Mouse (Mus musculus) kidney, postnatal 10 days (tissue): Measurements from ENCODE around the gene Peli2.

Source experiments
- DNase-seq: peaks from one replicate; pipeline ENCODE4 v3.0.0; 2021; ENCODE audit warnings: mixed read lengths

The Peli2 gene

DNA sequence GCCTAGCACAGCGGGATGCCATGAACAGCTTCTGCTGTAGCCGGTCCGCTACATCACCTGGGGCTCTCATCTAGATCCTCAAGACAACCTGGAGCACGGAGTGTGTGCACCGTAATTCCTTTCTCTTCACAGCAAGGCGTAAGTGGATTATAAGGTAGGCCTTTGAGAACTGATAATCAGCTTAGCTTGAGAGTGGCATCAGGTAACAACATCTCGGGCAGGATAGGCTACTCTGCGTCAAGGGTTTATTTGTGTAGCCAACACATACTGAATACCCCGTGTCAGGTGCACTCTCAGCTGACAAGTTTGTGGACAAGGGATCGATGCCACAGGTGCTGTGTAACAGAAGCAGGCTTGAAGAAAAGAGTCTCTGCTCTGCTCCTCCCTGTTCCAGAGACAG is 106.1 kb downstream of the Peli2 start:
- DNase-seq, result no peak

DNA sequence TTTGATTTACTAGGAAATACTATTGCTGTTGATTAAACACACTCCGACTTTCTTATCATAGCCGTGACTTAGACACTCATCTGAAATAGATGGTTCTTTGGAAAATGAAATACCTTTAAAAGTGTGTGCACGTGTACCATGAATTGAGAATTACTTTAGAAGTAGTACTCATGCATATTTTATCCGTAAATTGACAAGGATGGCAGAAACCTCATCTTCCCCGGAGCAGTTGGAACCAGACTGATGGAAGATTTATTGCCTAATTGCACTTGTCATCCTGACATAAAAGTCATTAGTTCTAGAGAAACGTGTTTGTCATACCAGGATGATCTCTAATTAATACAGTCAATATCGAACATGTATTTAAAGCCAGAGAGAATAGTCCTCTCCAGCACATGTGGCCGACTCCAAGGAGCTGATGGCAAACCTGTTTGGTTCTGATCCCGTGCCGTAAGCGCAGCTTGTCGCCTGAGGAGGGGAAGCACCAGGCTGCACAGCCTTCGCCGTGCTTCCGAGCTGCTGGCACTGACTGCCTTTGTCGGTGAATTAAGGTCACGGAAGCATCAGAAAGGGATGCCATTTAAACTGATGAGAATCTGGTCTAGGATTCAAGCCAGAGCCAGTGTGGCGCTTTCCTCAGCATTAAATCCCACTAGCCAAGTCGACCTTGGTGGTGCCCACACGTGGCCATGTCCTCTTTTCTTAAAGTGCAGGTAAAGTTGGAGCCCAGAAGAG is 114.3 kb downstream of the Peli2 start:
- no peak for DNase-seq

DNA sequence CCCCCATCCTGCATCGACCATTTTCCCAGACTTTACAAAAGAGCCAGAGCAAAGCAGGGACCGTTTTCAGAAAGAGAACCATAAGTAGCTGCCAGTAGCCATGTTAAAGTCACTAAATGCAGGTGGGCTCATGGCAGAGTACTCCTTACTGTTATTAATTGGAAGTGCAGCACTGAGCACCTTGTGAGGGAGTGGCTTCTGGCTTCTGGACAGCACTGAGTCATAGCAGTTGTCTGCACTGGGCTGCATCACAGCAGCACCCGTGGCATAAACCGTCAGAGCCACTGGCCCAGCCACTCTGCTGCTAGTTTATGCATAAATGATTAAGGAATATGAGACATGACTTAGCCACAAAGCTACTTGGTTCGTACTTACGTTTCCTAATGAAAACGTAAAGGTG is 120.7 kb downstream of the Peli2 start:
- DNase-seq, result no peak

- DNase-seq, result no peak
Measured at GRCm38 (mm10) chr14:48246236-48246635, 125.6 kb downstream of the Peli2 start.

- no peak for DNase-seq
Measured at GRCm38 (mm10) chr14:48246963-48247362, 126.3 kb downstream of the Peli2 start.

- DNase-seq, result no peak
Measured at GRCm38 (mm10) chr14:48249459-48249858, 128.8 kb downstream of the Peli2 start.

GRCm38 (mm10) chr14:48249909-48250308 is 129.3 kb downstream of the Peli2 start:
- DNase-seq, result no peak

DNA sequence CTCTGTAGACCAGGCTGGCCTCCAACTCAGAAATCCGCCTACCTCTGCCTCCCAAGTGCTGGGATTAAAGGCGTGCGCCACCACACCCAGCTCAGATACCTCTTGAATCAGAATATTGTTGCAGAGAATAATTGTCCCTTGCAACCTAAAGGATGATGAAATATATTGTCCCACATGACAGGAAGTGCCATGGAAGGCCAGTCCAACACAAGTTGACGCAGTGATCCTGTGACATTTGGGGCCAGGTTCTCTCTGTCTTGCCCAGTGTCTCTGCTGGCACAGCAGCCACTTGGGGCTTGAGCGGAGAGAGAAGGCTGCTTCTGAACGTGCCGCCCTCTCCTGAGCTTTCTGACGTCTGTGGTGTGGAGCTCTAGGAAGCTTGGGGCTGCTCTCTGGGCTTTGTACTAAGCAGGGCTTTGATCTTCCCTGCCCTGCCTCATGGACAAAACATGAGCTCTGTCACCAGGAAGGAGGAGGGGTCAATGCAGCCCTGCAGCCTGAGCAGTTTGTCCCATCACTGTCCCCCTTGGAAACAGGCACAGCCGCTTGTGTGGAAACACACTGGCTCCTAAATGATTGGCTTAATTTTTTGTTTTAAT is 130.9 kb downstream of the Peli2 start:
- no peak for DNase-seq

DNA sequence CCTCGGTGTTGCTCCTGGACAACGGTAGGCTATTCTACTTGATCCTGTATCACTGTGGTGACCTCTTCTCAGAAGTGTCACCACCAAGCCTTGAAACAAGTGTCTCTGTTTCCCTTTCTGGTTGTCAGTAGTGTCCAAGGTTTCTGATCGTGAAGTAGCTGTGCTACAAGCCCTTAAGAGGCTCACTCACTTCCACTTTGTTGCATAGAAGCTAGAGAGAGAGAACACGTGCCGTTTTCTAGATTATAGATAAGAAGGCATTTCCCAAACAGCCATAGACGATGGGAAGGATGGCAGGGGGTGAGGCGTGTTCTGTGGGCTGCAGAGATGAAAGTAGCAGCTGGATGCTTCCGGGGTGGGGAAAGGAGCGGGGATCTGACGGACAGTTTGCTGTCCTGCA is 132.6 kb downstream of the Peli2 start:
- DNase-seq, result no peak

DNA sequence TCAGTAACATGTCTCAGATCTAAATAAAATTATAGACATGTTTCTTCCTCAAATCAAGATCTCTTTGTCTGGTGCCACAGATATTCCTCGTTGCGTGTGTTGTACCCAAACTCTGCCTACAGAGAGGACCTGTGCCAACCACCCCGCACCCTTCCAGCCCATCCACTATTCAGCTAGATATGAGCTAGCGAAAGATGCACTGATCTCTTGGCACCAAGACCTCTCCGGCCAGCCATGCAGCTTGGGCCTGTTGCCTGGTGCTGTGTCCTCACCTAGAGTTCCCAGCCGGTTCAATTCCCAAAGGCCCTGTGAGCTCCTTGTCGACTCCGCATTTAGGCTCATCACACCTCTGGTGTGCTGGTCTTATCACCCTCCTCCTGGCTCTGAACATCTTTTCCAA is 134.1 kb downstream of the Peli2 start:
- DNase-seq, result no peak

- no peak for DNase-seq
Measured at GRCm38 (mm10) chr14:48255290-48255689, 134.7 kb downstream of the Peli2 start.

- peak; percentile 47 for DNase-seq
Measured at GRCm38 (mm10) chr14:48257759-48258158, 137.1 kb downstream of the Peli2 start.

GRCm38 (mm10) chr14:48258696-48259366 is 138.2 kb downstream of the Peli2 start:
- no peak for DNase-seq

DNA sequence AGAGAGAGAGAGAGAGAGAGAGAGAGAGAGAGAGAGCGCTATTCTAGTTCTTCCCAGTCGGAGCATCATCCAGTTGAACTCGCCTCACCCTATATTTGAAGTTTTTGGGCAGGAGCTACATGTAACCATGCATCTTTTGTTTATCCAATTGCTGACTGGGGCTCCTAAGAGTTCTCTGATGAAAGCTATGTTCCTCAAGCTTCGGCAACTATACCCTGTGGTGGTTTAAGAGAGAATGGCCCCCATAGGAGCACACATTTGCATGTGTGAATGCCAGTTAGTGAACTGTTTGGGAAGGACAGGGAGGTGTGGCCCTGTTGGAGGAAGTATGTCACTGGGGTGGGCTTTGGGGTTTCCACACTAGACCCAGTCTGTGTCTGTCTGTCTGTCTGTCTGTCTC is 142.5 kb downstream of the Peli2 start:
- DNase-seq, result no peak

GRCm38 (mm10) chr14:48266710-48267109 is 146.1 kb downstream of the Peli2 start:
- no peak for DNase-seq

- DNase-seq, result no peak
Measured at GRCm38 (mm10) chr14:48278291-48278690, 157.7 kb downstream of the Peli2 start.

- DNase-seq, result no peak
Measured at GRCm38 (mm10) chr14:48286949-48287348, 166.3 kb downstream of the Peli2 start.

- no peak for DNase-seq
Measured at GRCm38 (mm10) chr14:48287581-48287980, 167.0 kb downstream of the Peli2 start.

GRCm38 (mm10) chr14:48288600-48288999 is 168.0 kb downstream of the Peli2 start:
- DNase-seq, result no peak

DNA sequence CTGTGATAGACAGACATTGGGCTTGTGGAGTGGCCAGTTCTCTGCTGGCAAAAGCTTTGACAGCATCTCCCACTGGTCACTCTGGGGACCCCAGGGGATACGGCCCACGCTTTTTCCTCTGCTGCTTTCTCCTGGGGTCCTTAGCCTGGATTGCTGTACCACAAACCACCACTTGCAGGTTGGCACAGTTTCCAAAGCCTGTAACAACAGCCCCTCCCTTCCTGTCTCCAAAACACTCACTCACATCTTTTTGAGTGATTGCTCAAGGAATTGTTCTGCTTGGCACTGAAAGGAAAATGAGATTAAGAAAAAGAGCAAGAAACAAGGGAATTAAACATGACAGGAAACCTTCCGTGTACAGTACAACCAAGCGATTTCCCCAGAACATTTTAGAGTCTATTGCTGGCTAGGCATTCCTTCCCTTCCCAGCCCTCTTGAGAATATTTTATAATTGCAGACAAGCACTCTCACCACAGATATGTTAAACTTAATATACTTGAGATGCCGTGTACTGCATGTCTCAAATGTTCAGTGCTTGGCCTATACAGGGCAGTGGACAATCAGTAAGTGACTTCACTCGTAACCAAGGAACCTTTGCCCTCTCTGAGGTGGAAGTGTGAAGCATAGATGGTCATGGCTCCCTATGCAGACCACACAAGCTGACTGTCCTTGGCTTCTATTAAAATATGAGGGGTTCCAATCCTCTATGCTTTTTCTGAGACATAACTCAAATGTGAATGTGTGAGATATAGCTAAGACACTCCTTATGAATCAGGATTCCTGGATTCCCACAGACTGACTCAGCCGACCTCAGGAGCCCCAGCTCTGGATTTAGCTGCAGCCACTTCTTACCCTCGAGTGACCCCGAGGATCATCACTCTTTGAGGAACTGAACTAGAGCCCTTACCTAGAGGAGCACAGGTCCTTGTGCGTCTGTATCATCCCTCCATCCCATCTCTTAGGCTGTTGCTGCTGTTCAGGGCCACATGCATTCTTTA is 169.3 kb downstream of the Peli2 start:
- no peak for DNase-seq

GRCm38 (mm10) chr14:48293498-48293897 is 172.9 kb downstream of the Peli2 start:
- no peak for DNase-seq

DNA sequence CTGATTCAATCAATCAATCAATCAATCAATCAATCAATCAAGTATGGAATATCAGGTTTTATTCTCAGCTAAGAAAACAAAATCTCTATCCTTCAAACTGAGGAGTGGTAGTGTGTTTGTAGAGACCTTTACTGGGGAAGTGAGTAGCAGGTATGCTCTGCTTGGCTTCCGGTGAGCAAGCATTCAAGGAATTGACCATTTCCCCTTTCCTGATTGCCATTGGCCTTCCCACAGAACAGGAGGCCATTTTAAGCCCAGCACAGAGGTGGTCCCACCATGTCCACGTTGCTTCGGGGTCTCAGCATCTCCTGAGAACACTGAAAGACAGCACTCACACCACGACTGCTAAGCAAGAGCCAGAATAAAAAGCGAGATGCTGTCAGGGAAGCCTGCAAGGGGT is 174.8 kb downstream of the Peli2 start:
- DNase-seq, result no peak

DNA sequence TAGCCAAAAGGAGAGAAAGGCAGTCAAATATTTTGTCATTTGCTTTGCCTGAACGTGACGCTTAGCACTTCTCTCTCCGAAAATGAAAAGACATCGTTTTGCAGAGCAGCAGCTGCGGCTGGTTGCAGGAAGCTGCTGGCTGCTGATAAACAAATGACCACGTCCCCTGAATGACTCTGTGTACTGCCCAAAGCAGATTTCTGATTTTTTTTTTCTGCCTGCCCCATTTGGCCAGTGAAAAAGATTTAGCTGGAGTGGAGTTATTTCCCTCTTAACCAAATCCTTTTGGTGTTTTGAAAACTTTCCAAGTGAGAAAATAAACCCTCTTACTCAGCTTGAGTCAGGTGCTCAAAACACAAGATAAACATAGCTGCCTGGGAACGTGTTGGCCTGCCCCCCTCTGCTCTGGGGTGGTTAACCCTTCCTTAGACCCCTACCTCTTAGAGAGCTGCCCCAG is 175.2 kb downstream of the Peli2 start:
- peak; percentile 24 for DNase-seq
